Mouse (Mus musculus): Measurements from ENCODE around the gene Shmt1.

- TF ChIP-seq POLR2A (IDR thresholded peaks at IDR 0.05; ENCODE audit: control insufficient read depth, low read depth, low read length) (no peak), CTCF (IDR thresholded peaks at IDR 0.05; ENCODE audit: control insufficient read depth, insufficient read depth, insufficient replicate concordance, low read depth, low read length) (no peak)
Observed at GRCm38 (mm10) chr11:60836897-60837296, 25.4 kb upstream of the Shmt1 start.
